Mouse (Mus musculus) kidney, postnatal 0 days (tissue): ENCODE measurements around the gene Agr2. TPM values are rescaled to one million over a fixed set of nuclear protein-coding genes. Genes with fewer than 3 reads are reported as not detected.

Source experiments
- ATAC-seq: fragments of 200-750 bp; cut with Nextera tagmentation; replicated peaks from 2 replicates; pipeline ENCODE4 v1.8.0; 2017; ENCODE audit warnings: low read depth, moderate number of reproducible peaks, moderate TSS enrichment, moderate library complexity; ENCODE audit not compliant: low FRiP score
- DNase-seq: peaks from one replicate; pipeline ENCODE4 v3.0.0-alpha.2; 2016; ENCODE audit warnings: low spot score
- H3K27ac ChIP-seq: fragments of 300-500 bp; sonication (generic); 2 replicates; pipeline ENCODE4 v1.5.1; 2014; ENCODE audit warnings: mild to moderate bottlenecking
- H3K27me3 ChIP-seq: fragments of 300-500 bp; sonication (generic); 2 replicates; pipeline ENCODE4 v1.6.1; 2014; ENCODE audit warnings: low read length, mixed read lengths; ENCODE audit not compliant: insufficient read depth
- H3K36me3 ChIP-seq: fragments of 300-500 bp; sonication (generic); 2 replicates; pipeline ENCODE4 v1.6.1; 2014; ENCODE audit warnings: low read length, mixed read lengths; ENCODE audit not compliant: insufficient read depth
- H3K4me1 ChIP-seq: fragments of 300-500 bp; sonication (generic); replicated peaks from 2 replicates; pipeline ENCODE4 v1.6.1; 2014; ENCODE audit warnings: antibody characterized with exemption, low read length, mixed read lengths; ENCODE audit not compliant: insufficient read depth
- H3K4me2 ChIP-seq: fragments of 300-500 bp; sonication (generic); 2 replicates; pipeline ENCODE4 v1.6.1; 2014; ENCODE audit warnings: mild to moderate bottlenecking, low read length, moderate library complexity, mixed read lengths
- H3K4me3 ChIP-seq: fragments of 300-500 bp; sonication (generic); replicated peaks from 2 replicates; pipeline ENCODE4 v1.5.1; 2014; ENCODE audit warnings: low read depth, low read length
- H3K9ac ChIP-seq: fragments of 300-500 bp; sonication (generic); 2 replicates; pipeline ENCODE4 v1.6.1; 2014; ENCODE audit warnings: low read depth, low read length
- H3K9me3 ChIP-seq: fragments of 300-500 bp; sonication (generic); replicated peaks from 2 replicates; pipeline ENCODE4 v1.6.1; 2016; ENCODE audit warnings: low read length, inconsistent platforms, mixed read lengths
- CTCF ChIP-seq: IDR thresholded peaks from 2 replicates; pipeline ENCODE4 v1.5.1; 2016; ENCODE audit warnings: antibody characterized with exemption, low read depth, mild to moderate bottlenecking, moderate library complexity
- WGBS: fragments of 180-500 bp; shearing (Covaris S2); extraction: QIAGEN DNeasy Blood & Tissue Kit; methylation state at CpG from one replicate; pipeline ENCODE4 v1.1.7; 2014; 5-methylcytosine and 5-hydroxymethylcytosine counted together
- polyA plus RNA-seq: library from polyadenylated mRNA; unstranded; fragments of >200 nt; fragmentation: Nextera tagmentation; extraction: Ambion mirVana; gene quantifications from 2 replicates; pipeline ENCODE4 v1.2.1, GENCODE M21; 2015

Gene Agr2
- polyA plus RNA-seq, 1 experiment from 2014 or later = 3.6 TPM

DNA sequence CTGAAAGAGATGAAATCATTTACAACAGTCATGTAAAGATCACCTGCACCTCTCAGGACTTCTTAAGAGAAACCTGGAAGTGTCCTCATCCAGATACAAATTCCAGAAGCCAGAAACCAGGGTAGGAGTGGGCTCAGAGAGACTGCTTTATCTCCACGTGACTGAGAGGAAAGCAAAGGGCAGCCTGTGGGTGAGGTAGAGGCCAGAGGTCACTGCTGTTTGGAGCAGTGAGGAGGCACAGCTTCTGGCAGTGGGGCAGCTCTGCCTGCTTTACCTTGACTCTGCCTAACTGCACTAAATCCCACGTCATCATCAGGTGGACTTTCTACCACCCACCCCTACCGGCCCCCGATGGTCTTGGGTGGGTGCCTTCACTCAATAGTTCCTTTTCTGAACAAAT is 12.0 kb downstream of the Agr2 start:
- no peaks in the 10 kb centered on the region for H3K9me3 ChIP-seq

DNA sequence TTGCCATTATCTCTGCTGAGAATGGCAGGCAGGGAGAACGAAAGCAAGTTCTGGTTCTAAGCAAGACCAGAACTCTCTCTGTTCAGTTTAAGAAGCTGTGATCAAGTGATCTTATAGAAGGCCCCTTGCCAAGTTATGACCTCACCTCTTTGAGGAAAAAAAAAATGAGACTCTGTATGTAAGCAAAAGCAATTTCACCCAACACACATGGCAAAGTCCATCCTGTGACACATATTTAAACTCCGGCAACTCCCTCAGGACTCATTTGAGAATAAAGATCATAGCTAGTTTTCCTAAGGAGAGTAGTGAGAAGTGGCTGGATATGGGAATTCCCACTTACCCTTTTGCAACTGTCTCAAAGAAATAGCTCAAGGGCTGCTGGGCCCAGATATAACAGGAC is 14.9 kb downstream of the Agr2 start:
- no peak overlapping the region for H3K9ac ChIP-seq
- DNase-seq = peak; percentile 21
- TF ChIP-seq CTCF = no peak
- H3K9me3 ChIP-seq = no peaks in the 10 kb centered on the region
- H3K27me3 ChIP-seq = no peaks in the 10 kb centered on the region
- H3K4me3 ChIP-seq = no peak overlapping the region
- no peak overlapping the region for H3K27ac ChIP-seq
- no peak for ATAC-seq
- H3K4me1 ChIP-seq = 0 out of 2 replicates have a peak, but pooled peaks cover 6% of the 10 kb centered on the region
- WGBS = 64% methylated on average over 2 of the region's 2 CpGs
- H3K4me2 ChIP-seq = no peak overlapping the region
- H3K36me3 ChIP-seq = no peaks in the 10 kb centered on the region

More for the DNA sequence above, 12.0 kb downstream of the Agr2 start:
- 56% methylated on average over 4 of the region's 4 CpGs for WGBS
- DNase-seq (no peak), ATAC-seq (0 out of 2 replicates have a peak, but pooled peaks have one; percentile 30)
- H3K4me2 ChIP-seq = no peak overlapping the region
- no peaks in the 10 kb centered on the region for H3K36me3 ChIP-seq
- no peak overlapping the region for H3K4me3 ChIP-seq
- no peaks in the 10 kb centered on the region for H3K27me3 ChIP-seq
- H3K27ac ChIP-seq = no peak overlapping the region
- H3K4me1 ChIP-seq = peaks cover 10% of the 10 kb centered on the region; the same call in 1 of the 2 replicates
- TF ChIP-seq CTCF = no peak
- H3K9ac ChIP-seq = no peak overlapping the region

DNA sequence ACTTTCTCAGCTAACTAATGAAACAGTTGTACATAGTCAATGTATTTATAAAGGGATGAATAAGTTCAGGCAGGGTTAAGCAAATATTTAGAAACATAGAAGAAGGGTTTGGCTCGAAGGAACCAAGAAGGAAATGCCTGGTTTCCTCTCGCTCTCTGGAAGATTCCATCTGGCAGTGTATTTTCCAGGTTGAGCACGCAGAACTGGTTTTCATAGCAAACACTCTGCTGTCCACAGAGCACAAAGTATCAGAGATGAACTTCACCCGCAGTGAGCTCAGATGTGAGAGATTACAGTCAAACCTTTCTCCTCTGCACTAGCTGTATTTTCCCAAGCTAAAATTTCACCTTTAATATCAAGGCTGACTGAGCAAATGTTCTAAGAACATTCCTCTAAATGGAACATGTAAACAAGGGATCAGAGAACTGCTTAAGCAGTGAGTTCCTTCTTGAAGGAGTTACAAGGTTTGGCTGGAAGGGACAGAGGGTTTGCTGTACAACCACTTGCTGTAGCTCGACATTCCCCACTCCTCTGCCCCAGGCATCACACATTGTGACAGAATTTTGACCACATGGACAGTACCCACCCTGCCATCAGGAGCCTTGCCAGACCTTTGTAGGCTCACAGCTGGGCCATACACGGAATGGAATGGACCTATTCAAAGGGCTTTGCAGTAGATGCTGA is 15.8 kb downstream of the Agr2 start:
- no peaks in the 10 kb centered on the region for H3K27me3 ChIP-seq
- DNase-seq (peak; percentile 40), ATAC-seq (no peak; the same call in 1 of the 2 replicates)
- H3K9ac ChIP-seq = no peak overlapping the region
- no peak overlapping the region for H3K4me2 ChIP-seq
- H3K4me3 ChIP-seq = no peak overlapping the region
- H3K4me1 ChIP-seq = 0 out of 2 replicates have a peak, but pooled peaks cover 6% of the 10 kb centered on the region
- no peaks in the 10 kb centered on the region for H3K9me3 ChIP-seq
- no peak for TF ChIP-seq CTCF
- peak overlapping the region; percentile 51; the same call in 1 of the 2 replicates for H3K27ac ChIP-seq
- H3K36me3 ChIP-seq = no peaks in the 10 kb centered on the region
- WGBS = 25% methylated on average over 6 of the region's 6 CpGs

DNA sequence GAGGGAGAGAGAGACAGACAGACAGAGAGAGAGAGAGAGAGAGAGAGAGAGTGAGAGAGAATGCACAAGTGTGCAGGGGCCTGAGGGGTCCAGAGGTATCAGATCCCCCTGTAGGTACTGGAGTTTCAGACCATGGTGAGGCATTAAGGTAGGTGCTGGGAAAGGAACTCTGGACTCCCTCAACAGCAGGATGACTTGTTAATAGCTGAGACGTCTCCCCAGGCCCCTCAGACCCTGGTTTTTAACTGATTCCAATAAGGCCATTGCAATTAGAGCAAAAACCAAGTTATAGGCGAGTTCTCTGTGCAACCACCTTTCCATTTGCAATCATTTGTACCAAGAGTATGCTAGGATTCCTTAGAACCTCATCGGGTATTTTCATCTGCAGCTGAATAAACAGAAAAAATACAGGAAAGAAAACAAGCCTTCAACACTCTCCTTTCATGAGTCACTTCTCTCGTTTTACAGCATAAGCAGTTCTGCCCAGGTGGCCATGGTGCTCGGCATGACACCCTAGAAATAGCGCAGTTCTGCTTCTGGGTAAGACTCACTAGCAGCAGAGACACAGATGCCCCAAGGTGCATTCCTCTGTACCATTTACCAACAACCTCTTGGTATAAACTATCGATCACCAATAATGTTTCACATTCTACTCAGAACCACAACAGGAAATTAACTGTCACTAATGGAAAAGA is 20.7 kb downstream of the Agr2 start:
- Histone ChIP-seq H3K4me2 (no peak overlapping the region), H3K9me3 (no peaks in the 10 kb centered on the region), H3K4me3 (no peak overlapping the region), H3K9ac (no peak overlapping the region), H3K27ac (no peak overlapping the region), H3K36me3 (no peaks in the 10 kb centered on the region), H3K4me1 (no peaks in the 10 kb centered on the region), H3K27me3 (no peaks in the 10 kb centered on the region)
- WGBS = 54% methylated on average over 7 of the region's 7 CpGs
- TF ChIP-seq CTCF = no peak
- no peak for ATAC-seq
- DNase-seq = no peak

DNA sequence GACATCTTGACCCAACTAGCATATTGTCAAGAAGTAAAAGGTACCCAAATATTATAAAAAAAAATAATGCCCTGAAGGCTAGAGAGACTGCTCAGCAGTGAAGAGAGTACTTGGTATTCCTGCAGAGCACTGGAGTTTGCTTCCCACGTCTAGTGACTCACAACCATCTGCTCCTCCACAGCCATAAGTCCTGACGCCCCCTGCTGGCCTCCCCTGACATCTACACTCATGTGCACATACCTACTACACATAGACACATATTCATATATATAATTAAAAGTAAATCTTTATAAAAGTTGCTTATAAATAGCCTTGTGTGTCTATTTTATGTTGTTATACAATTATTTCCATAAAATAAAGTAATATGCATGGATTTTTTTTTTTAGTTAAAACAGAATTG is 25.1 kb downstream of the Agr2 start:
- Histone ChIP-seq H3K36me3 (no peaks in the 10 kb centered on the region), H3K9me3 (no peaks in the 10 kb centered on the region), H3K4me2 (no peak overlapping the region), H3K9ac (no peak overlapping the region), H3K27ac (no peak overlapping the region), H3K4me1 (no peaks in the 10 kb centered on the region), H3K4me3 (no peak overlapping the region), H3K27me3 (no peaks in the 10 kb centered on the region)
- no peak; the same call in 1 of the 2 replicates for TF ChIP-seq CTCF
- WGBS = 84% methylated on average over 2 of the region's 2 CpGs
- ATAC-seq (no peak), DNase-seq (no peak)

DNA sequence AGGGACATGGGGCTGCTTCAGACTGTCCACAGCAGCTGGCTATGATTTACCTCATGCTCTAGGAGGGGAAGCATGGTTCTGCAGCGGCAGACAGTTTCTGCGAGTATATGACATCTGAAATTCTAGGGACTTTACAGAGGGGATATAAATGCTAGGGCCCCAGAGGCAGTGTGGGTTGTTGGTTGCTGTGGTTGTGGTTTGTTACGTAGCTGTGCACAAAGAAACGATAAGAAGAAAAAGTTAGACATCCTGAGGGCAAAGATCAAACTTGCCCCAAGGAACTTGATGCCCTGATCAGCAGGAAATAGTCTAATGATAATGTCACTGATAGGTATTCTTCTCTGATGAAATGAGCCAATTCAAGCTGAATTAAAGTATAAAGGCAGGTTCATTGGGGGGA is 26.9 kb downstream of the Agr2 start:
- DNase-seq (no peak), ATAC-seq (no peak)
- Histone ChIP-seq H3K4me1 (no peaks in the 10 kb centered on the region), H3K4me2 (no peak overlapping the region), H3K27ac (no peak overlapping the region), H3K4me3 (no peak overlapping the region), H3K9me3 (no peaks in the 10 kb centered on the region), H3K9ac (no peak overlapping the region), H3K36me3 (no peaks in the 10 kb centered on the region), H3K27me3 (no peaks in the 10 kb centered on the region)
- no peak for TF ChIP-seq CTCF
- WGBS = 83% methylated on average over 4 of the region's 4 CpGs
